Comparison of ENCODE assay signal across 21 mouse cellular contexts in the genomic region with DNA sequence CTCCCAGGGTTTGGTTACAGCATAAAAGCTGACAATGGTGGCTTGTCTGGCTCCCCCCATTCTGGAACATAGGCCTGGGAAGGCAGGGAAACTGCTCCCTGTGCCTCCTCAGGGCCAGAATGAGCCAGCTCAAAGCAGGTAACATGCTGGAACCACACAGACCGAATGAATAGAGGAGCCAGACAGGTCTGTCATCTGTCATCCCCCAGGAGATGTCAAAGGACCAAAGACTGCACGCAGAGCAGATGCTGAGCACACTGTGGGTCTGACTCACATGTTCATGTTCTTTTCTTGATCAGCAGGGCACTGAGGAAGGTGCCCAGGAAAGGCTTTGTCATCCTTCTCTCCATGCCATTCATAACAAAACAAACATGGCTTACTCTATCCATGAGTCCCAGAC.
DNase-seq lines count a peak whose midpoint lies in the region; ATAC-seq lines count a peak whose summit lies in the region.
"Had no signal": no experiment of that assay in that cellular context is flagged by ENCODE, and none has a peak within 500 bp of the region (broad histone marks: within the 10 kb centered on the region; RNA-seq: fewer than 3 reads in every experiment).

No protein-coding gene starts in this region.

- no peak overlapping the region for H3K9ac ChIP-seq in neural tube, embryonic 12.5 days
- no peak overlapping the region for H3K9ac ChIP-seq in hindbrain, embryonic 15.5 days
- H3K9ac ChIP-seq: heart, embryonic 13.5 days; kidney, embryonic 15.5 days; liver, postnatal 0 days had no signal

- no peaks in the 10 kb centered on the region; the same call in 1 of the 2 replicates for H3K27me3 ChIP-seq in neural tube, embryonic 12.5 days (replicated peaks)
- no peaks in the 10 kb centered on the region for H3K27me3 ChIP-seq in hindbrain, embryonic 15.5 days
- H3K27me3 ChIP-seq: heart, embryonic 13.5 days; kidney, embryonic 15.5 days had no signal

- H3K4me3 ChIP-seq in neural tube, embryonic 12.5 days = no peak overlapping the region
- no peak overlapping the region for H3K4me3 ChIP-seq in hindbrain, embryonic 15.5 days
- H3K4me3 ChIP-seq: heart, embryonic 13.5 days; kidney, embryonic 15.5 days; limb, embryonic 10.5 days; megakaryocyte, embryonic 14.5 days had no signal

- peaks cover 13% of the 10 kb centered on the region for H3K4me1 ChIP-seq in neural tube, embryonic 12.5 days
- H3K4me1 ChIP-seq in hindbrain, embryonic 15.5 days (replicated peaks) = peaks cover 25% of the 10 kb centered on the region

- no peaks in the 10 kb centered on the region for H3K9me3 ChIP-seq in neural tube, embryonic 12.5 days
- H3K9me3 ChIP-seq in hindbrain, embryonic 15.5 days = no peaks in the 10 kb centered on the region
- H3K9me3 ChIP-seq: G1E; kidney, embryonic 15.5 days; limb, embryonic 10.5 days; megakaryocyte, embryonic 14.5 days had no signal

- no peaks in the 10 kb centered on the region for H3K36me3 ChIP-seq in neural tube, embryonic 12.5 days
- H3K36me3 ChIP-seq in hindbrain, embryonic 15.5 days = no peaks in the 10 kb centered on the region
- H3K36me3 ChIP-seq: G1E; heart, embryonic 13.5 days; kidney, embryonic 15.5 days; limb, embryonic 10.5 days had no signal

- 28% methylated on average over 2 of the region's 2 CpGs for WGBS in neural tube, embryonic 12.5 days
- WGBS in hindbrain, embryonic 15.5 days = 19% methylated on average over 2 of the region's 2 CpGs

- ATAC-seq in cerebellum, adult (ENCODE audit: insufficient number of reproducible peaks, low FRiP score, low TSS enrichment) = no peak
- peak; percentile 21; the same call in 1 of the 2 replicates for ATAC-seq in neural tube, embryonic 12.5 days (ENCODE audit: low FRiP score, low read depth)
- ATAC-seq in hindbrain, embryonic 15.5 days (ENCODE audit: low FRiP score, low read depth) = peak; percentile 47
- ATAC-seq in inflammation-experienced regulatory T-cells, adult 6 months = no peak
- ATAC-seq: intestine, embryonic 16.5 days; liver, postnatal 0 days had no signal

- peak; percentile 24 for DNase-seq in cerebellum, adult 9-11 months
- no peak for DNase-seq in neural tube, embryonic 10.5 days (ENCODE audit: extremely low spot score, low spot score)
- no peak for DNase-seq in c-Kit-positive CD71-positive TER-119-positive erythroid progenitor cells, embryonic 14.5 days (ENCODE audit: low spot score)
- no peak for DNase-seq in right cerebral cortex, postnatal 25 days
- DNase-seq: embryo, embryonic 11 days; heart, adult 11 months; kidney, postnatal 4 days; liver, postnatal 0 days; lung, postnatal 14 days; right cerebral cortex, postnatal 4 days; thymus, adult 2 months had no signal

- H3K27ac ChIP-seq in neural tube, embryonic 12.5 days = no peak overlapping the region
- H3K27ac ChIP-seq in hindbrain, embryonic 15.5 days (replicated peaks) = peak overlapping the region; percentile 62
- H3K27ac ChIP-seq: heart, embryonic 13.5 days; kidney, embryonic 15.5 days; limb, embryonic 10.5 days had no signal

- H3K4me2 ChIP-seq in neural tube, embryonic 12.5 days (replicated peaks) = no peak overlapping the region
- no peak overlapping the region for H3K4me2 ChIP-seq in hindbrain, embryonic 15.5 days
- H3K4me2 ChIP-seq: heart, embryonic 13.5 days; kidney, embryonic 15.5 days had no signal

Comparison
In these comparisons a context has a peak if more than half of its experiments do, and no peak if none do; other contexts are left out.
1. ATAC-seq: peak in neural tube, embryonic 12.5 days (single experiment) and hindbrain, embryonic 15.5 days (single experiment); none in cerebellum, adult (single experiment) and inflammation-experienced regulatory T-cells, adult 6 months (single experiment).